Mouse (Mus musculus): ENCODE results near the gene Ctf2.
A peak's percentile ranks its signal among the peaks of the same experiment; 100 is the strongest.

Ctf2 gene

DNA sequence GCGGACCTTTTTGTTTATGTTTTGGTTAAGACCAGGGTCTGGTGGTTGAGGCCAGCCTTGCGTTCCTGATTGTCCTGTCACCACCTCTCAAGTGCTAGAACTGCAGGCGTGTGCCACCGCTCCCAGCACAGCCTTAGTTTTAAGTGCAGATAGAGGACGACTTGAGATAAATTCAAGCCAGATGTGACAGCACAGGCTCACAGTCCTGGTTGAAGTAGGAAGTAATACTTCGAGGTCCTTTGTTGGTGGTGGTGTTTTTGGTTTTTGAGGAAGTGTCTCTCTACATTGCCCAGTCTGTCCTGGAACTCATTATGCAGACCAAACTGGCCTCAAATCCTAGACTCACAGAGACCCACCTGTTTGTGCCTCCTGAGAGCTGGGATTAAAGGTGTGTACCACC is 27.8 kb upstream of the Ctf2 start:
- no peak for DNase-seq (ENCODE audit: low spot score)

DNA sequence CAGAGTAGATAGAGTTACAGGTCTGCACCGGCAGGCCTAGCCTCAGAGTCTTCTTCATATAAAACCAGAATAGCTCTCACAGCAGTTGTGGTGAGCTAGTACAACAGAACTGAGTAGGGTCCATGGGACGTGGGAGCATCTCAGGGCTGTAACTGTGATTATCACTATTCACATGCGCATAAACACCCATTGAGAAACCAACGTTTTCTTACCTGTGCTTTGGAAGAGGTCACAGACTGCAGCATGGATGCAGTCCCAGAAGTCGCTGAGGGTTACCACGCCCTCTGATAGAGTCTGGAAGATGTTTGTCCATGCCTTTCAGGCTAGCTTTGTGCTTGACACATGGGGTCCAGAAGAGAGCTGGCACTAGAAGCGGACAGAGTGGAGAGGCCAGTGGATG is 21.8 kb upstream of the Ctf2 start:
- no peak for DNase-seq (ENCODE audit: low spot score)

DNA sequence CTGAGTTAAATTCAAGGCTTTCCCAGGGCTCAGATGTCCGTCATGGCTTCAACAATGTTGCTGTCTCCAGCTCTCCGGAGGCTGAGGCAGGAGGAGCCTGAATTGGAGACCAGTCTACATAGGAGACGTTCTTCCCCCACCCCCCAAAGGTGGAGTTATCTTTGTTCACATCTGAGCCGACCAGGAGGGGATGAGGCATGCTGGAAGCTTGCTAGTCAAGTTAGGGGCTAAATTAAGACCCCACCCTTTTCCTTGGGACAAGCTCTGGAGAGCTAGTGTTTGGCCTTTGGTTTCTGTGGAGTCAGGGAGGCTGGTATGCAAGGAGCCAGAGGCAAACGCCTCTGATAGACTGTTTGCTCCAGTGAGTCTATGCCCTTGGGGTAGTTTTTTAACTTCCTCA is 21.2 kb upstream of the Ctf2 start:
- DNase-seq (ENCODE audit: low spot score) = no peak

DNA sequence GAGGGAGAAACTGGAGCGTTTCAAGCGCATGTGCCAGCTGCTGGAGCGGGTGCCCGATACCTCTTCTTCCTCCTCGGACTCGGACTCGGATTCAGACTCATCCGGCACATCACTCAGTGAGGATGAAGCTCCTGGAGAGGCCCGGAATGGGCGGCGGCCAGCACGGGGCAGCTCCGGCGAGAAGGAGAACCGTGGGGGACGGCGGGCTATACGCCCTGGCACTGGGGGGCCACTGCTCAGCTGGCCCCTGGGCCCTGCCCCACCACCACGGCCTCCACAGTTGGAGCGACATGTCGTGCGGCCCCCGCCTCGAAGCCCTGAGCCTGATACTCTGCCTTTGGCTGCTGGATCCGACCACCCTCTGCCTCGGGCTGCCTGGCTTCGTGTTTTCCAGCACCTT is 20.1 kb upstream of the Ctf2 start:
- no peak for DNase-seq (ENCODE audit: low spot score)

DNA sequence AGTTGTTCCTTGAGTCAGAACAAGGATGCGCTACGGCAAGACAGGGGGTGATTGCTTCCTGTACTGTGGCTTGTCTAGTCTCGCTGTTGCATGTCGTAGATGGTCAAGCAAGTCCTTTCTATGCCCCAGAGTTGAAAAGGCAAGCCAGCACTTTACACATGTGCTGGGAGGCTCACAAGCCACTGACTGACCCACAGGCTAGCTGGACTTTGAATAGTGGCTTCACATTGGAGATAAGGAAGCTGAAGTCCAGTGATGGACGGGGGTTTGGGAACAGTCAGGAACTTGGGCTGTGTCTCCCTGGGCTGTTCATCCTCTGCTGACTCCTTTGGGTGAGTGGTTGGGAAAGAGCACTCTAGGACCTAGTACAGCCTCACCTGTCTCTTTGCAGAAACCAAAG is 19.7 kb upstream of the Ctf2 start:
- no peak for DNase-seq (ENCODE audit: low spot score)

DNA sequence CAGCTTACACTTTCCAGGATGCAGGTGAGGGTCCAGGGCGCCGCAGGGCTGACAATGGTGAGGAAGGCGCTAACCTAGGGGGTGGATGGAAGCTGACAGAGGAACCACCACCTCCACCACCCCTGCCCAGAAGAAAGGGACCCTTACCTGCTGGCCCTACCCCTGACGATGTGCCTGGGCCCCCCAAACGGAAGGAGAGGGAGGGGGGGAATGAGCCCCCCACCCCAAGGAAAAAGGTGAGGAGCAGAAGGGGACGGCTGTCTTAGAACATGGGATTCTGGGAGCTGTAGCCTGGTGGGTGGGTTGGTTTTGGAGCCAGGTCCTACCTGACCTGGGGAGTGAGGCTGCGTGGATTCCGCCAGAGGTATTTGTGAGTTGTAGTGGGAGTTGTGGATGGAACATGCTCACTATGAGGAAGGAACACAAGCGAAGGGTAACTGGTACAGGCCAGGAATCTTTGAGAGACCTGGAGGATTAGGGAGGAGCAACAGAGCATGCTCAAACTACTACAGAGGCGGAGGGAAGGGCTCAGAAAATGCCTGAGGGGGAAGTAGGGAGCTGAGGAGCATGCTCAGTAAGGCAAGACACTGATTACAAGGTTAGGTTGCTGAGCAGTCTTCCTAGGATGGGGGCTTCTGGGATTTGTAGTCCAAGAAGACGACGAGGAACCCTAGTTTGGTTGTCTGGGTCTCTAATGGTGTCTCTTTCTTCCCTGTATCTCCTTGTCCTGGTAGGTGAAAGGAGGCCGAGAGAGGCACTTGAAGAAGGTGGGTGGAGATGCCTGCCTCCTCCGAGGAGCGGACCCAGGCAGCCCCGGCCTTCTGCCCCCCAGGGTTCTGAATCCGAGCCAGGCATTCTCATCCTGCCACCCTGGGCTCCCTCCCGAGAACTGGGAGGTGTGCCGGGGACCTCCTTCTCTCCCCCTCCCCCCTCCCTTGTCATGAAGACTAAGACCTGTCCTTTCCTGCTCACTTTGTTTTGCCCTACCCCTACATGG is 18.5 kb upstream of the Ctf2 start:
- no peak for DNase-seq (ENCODE audit: low spot score)

DNA sequence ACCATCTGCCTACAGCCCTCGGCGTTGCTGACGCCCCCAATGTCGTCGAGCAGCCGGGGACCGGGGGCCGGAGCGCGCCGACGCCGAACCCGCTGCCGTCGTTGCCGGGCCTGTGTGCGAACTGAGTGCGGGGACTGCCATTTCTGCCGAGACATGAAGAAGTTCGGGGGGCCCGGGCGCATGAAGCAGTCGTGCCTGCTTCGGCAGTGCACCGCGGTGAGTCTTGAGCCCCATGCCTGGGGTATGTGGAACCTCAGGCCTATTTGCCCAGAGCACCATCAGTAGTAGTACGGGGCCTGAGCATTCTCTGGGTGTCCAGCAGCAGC is 16.2 kb upstream of the Ctf2 start:
- no peak for DNase-seq (ENCODE audit: low spot score)

DNA sequence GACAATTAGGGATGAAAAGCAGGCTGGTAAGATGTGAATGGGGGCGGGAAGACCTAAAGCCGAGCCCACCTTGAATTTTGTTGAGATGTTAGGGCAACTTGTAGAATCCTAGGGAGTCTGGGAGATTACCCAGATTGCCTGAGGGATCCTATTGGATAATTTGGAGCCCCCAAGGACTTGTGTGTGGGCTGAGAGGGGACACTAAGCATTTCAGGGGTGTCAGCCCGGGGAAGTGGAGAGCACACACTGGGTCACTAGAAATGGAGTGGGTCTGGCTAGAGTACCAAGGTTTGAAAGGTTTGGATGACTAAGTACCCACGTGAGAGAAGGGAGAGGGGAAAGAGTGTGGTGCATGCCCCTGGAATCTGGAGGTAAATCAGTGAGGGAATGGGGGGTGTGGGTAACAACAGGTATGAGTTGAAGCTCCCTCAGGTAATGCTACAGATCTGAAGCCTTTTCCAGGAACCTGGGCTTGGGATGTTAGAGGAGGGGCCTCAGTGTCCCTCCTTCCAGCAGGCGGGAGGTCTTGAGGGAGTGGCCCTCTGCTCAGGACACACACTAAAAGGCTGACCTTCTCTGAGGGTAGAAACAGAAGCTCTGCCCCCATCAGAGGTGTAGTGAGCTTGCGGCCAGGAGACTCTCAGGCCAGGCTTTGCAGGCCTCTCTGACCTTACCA is 15.7 kb upstream of the Ctf2 start:
- DNase-seq (ENCODE audit: low spot score) = no peak

DNA sequence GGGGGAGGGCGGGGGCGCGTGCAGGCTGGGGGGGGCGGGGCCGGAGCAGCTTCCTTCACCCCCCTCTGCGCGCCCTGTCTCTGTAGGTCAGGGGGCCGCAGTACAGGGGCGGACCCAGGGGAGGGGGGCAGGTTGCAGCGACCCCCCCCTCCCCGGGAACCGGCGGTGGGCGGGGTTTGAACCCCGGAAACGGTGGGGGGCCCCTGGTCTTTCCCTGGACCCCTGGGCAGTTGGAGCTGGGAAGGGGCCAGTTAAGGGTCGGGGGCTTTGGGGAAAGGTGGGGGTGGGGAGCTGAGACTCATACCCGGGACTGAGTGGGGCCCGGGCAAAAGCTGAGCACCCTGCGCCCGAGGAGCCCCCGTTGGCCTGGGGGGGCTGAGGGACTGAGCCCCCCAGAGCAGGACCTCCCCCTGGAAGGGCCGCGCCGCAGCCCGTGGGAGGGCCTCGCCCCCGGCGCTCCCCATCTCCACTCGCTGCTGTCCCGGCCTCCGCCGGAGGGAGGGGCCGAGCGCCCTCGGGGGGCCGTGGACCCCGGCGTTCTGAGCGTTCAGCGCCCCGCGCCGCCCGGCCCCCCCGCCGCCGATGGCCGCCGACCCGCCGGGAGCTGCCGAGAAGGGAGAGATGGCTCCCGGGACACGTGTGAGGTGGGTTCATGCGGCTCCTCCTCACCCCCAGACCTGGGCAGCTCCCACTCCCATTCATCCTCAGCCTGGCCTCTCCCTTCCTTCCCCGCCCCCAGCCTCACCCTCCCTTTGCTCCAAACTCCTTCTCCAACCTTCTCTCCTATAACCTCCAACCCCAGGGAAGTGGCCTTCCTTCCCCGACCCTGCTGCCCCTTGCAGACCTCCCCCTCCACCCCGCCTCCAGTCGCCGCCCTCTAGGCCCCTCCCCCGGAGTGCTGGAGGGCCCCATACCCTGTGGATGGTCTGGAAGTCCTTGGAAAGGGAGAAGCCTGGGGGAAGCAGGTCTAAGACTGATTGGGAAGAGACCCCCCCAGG is 14.8 kb upstream of the Ctf2 start:
- DNase-seq (ENCODE audit: low spot score) = no peak

DNA sequence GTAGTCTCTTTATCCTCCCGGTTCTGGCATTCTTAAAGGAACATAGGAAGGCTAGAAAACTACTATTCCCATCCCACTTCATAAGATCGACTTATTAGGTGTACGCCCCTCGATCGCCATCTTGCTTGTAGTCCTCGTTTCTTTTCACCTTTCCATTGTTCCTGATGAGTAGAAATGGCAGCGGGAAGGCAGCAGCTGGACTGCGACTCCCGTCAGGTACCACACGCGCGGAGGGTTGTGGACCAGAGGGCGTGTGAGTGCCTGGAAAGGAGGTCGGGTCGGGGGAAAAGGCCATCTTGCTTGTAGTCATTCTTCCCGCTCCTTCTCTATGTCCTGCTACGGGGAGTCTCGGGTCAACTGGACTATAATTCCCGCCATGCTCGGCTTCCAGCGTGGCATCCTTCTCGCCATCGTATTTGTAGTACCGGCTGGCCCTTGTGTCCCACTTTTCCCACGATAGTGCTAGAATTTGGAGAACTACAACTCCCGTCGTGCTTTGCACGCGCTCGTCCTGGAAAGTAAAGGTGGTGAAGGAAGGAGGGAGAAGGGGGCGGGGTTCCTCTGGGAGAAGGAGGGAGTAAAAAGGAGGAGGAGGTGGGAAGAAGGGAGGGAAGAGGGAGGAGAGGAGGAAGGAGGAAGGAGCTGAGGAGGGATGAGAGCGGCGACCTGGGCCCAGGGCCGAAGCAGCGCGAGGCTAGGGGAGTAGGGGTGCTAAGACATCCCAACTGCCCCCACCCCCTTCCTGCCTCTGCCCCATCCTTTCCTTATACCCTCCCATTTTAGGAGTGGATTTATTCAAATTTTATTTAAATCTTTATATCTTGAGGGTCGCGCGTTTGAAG is 13.9 kb upstream of the Ctf2 start:
- DNase-seq (ENCODE audit: low spot score) = peak; percentile 88

GRCm38 (mm10) chr7:127745251-127745651 is 13.3 kb upstream of the Ctf2 start:
- peak; percentile 78 for DNase-seq (ENCODE audit: low spot score)

GRCm38 (mm10) chr7:127744366-127745045 is 12.5 kb upstream of the Ctf2 start, which contains the start of gene Fbxl19:
TSS of gene Fbxl19 (plus strand) at chr7:127744543.
- DNase-seq (ENCODE audit: low spot score) = peak; percentile 60

DNA sequence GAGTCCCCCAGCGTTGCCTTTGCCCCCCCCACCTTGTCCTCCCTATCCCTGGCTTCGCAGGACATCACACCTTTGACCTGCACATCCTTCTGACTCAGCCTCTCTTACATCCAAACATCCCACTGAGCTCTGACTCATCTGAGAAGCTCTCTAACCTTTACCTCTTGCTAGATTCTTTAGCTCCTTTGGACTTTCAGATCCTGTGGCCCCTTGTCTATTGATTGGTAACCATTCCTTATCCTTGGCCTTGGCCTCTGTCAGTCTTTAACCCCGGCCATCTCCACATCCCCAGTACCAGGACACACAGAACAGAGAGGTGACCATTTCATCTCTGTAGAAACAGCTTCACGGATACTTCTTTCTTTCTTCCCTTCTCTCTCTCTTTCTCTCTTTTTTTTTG is 1.8 kb downstream of the Ctf2 start:
- DNase-seq (ENCODE audit: low spot score) = no peak

DNA sequence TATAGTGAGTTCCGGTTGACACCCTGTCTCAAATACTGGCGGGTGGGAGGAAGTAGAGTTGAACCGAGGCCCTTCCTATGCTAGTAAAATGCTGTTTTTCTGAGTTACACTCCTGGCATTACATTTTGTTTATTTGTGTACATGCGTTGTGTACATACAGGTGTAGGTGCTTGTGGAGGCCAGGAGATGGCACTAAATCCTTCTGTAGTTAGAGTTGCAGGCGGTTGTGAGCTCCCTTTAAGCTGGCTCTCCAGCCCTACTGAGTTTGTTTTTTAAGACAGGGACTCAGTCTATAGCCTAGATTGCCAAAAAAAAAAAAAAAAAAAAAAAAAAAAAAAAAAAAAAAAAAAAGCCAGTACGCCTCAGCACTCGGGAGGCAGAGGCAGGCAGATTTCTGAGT is 4.1 kb downstream of the Ctf2 start:
- no peak for DNase-seq (ENCODE audit: low spot score)

- no peak for DNase-seq (ENCODE audit: low spot score)
Measured at GRCm38 (mm10) chr7:127725924-127726323, 6.0 kb downstream of the Ctf2 start.

- DNase-seq (ENCODE audit: low spot score) = no peak
Measured at GRCm38 (mm10) chr7:127725490-127725889, 6.5 kb downstream of the Ctf2 start.

- no peak for DNase-seq (ENCODE audit: low spot score)
Measured at GRCm38 (mm10) chr7:127719258-127719657, 12.7 kb downstream of the Ctf2 start.

DNA sequence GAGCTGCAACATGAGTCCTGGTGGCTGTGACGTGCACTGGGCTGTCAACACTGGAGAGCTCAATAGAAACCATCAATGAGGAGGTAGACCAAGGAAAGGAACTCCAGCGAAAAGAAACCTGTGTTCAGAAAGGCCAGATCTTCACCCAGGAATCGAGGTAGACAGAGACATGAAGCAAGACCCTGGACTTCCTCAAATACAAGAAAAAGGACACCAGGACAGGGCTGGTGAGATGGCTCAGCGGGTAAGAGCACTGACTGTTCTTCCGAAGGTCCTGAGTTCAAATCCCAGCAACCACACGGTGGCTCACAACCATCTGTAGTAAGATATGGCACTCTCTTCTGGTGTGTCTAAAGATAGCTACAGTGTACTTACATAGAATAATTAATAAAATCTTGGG is 13.6 kb downstream of the Ctf2 start:
- DNase-seq (ENCODE audit: low spot score) = no peak

DNA sequence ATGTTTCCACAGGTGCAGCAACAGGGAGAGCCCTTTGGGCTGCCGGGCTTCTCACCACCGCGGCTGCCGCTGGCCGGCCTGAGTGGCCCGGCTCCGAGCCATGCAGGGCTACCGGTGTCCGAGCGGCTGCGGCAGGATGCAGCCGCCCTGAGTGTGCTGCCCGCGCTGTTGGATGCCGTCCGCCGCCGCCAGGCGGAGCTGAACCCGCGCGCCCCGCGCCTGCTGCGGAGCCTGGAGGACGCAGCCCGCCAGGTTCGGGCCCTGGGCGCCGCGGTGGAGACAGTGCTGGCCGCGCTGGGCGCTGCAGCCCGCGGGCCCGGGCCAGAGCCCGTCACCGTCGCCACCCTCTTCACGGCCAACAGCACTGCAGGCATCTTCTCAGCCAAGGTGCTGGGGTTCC is 15.0 kb downstream of the Ctf2 start:
- peak; percentile 64 for DNase-seq (ENCODE audit: low spot score)

DNA sequence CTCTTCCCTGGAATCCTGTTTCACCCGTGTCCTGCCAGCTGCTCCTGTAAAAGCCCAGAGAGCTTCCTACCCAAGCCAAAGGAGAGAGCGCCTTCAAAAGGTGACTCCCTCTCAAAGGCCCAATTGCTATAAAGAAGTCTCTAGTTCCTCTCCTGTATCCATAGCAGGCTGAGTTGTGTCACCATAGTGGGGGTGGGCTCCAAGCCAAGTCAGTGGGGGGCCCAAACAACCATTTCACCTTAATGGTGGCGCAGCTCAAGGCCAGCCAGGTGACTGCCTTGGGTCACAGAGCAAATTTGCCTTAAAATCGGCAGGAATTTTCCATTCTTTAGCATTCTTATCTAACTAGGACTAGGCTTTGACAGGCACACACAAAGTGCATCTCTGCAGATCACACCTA is 17.1 kb downstream of the Ctf2 start:
- DNase-seq (ENCODE audit: low spot score) = no peak
